Mouse (Mus musculus) MEL (cell line): ENCODE measurements around the gene Sstr3.

Experiments
- CTCF ChIP-seq, 3 experiments: IDR thresholded peaks in 2 of 3; conservative IDR thresholded peaks in 1 of 3; 2 replicates each; pipeline ENCODE4 v1.5.1; 2011 to 2012; ENCODE audit warnings: low read length in 3 of 3, low read depth in 2 of 3, mild to moderate bottlenecking in 2 of 3, improper control_type of control experiment in 1 of 3, inconsistent platforms in 1 of 3, mixed read lengths in 1 of 3, moderate library complexity in 1 of 3; ENCODE audit not compliant: control insufficient read depth in 1 of 3, insufficient read depth in 1 of 3, poor library complexity in 1 of 3, severe bottlenecking in 1 of 3
- E2F4 ChIP-seq: IDR thresholded peaks from 2 replicates; pipeline ENCODE4 v1.6.1; 2011; ENCODE audit warnings: low read depth, low read length, improper control_type of control experiment, borderline replicate concordance
- ELF1 ChIP-seq: IDR thresholded peaks from 2 replicates; pipeline ENCODE4 v1.6.1; 2014; ENCODE audit warnings: low read depth, mild to moderate bottlenecking, inconsistent platforms, low read length, improper control_type of control experiment, moderate library complexity
- HCFC1 ChIP-seq: IDR thresholded peaks from 2 replicates; pipeline ENCODE4 v1.6.1; 2012; ENCODE audit warnings: low read depth, mild to moderate bottlenecking, inconsistent platforms, low read length, improper control_type of control experiment, moderate library complexity
- MAFK ChIP-seq: IDR thresholded peaks from 2 replicates; pipeline ENCODE4 v1.6.1; 2011; ENCODE audit warnings: low read depth, mild to moderate bottlenecking, low read length, improper control_type of control experiment, borderline replicate concordance
- NRF1 ChIP-seq: IDR thresholded peaks from 2 replicates; pipeline ENCODE4 v1.6.1; 2014; ENCODE audit warnings: low read depth, mild to moderate bottlenecking, inconsistent platforms, low read length, improper control_type of control experiment, moderate library complexity; ENCODE audit not compliant: poor library complexity, insufficient read depth, severe bottlenecking
- RCOR1 ChIP-seq: IDR thresholded peaks from 2 replicates; pipeline ENCODE4 v1.6.1; 2012; ENCODE audit warnings: low read depth, mild to moderate bottlenecking, inconsistent platforms, low read length, improper control_type of control experiment
- SIN3A ChIP-seq: IDR thresholded peaks from 2 replicates; pipeline ENCODE4 v1.6.1; 2012; ENCODE audit warnings: low read length, improper control_type of control experiment, inconsistent platforms
- SMC3 ChIP-seq: IDR thresholded peaks from 2 replicates; pipeline ENCODE4 v1.6.1; 2011; ENCODE audit warnings: low read depth, low read length, improper control_type of control experiment
- TCF12 ChIP-seq: IDR thresholded peaks from 2 replicates; pipeline ENCODE4 v1.6.1; 2014; ENCODE audit warnings: low read depth, mild to moderate bottlenecking, inconsistent platforms, low read length, improper control_type of control experiment, moderate library complexity
- ZC3H11A ChIP-seq: IDR thresholded peaks from 2 replicates; pipeline ENCODE4 v1.6.1; 2012; ENCODE audit warnings: low read depth, mild to moderate bottlenecking, inconsistent platforms, low read length, improper control_type of control experiment

- TF ChIP-seq SMC3, result no peak
- no peak for TF ChIP-seq CTCF (IDR thresholded peaks at IDR 0.05 in 2 of 3, conservative IDR thresholded peaks at IDR 0.05 in 1 of 3; ENCODE audit: control insufficient read depth in 1 of 3, insufficient read depth in 1 of 3, low read depth in 2 of 3, low read length in 3 of 3, poor library complexity in 1 of 3, severe bottlenecking in 1 of 3)
- no peak for TF ChIP-seq SIN3A
- TF ChIP-seq ZC3H11A, result no peak
- no peak for TF ChIP-seq HCFC1
- no peak for TF ChIP-seq RCOR1
- no peak for TF ChIP-seq ELF1
- TF ChIP-seq NRF1, result no peak
- no peak for TF ChIP-seq E2F4
- no peak for TF ChIP-seq TCF12
- no peak for TF ChIP-seq MAFK
Measured at GRCm38 (mm10) chr15:78494968-78495406, 49.5 kb downstream of the Sstr3 start, which contains the start of gene Il2rb.
